Comparison of ENCODE assay signal across 14 mouse cellular contexts in the genomic region with DNA sequence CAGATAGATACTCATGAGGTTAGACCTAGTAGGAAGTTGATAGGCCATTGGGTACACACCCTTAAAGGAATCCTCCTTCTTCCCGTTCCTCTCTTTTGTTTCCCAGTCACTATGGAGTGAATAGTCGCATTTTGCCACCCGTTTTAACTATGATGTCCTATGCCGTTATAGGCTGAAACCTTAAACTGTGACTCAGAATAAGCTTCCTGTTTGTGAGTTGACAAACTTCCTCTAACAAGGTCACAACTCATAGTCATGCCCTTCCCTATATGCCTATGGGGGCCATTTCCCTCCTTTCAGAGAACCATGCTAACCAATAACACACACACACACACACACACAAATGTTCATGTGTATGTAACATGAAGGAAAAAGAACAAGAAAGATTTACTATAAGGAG.
"Had no signal": no experiment of that assay in that cellular context is flagged by ENCODE, and none has a peak within 500 bp of the region (broad histone marks: within the 10 kb centered on the region; RNA-seq: fewer than 3 reads in every experiment).

No protein-coding gene starts in this region.

- H3K27me3 ChIP-seq: limb, embryonic 13.5 days; liver, embryonic 13.5 days; neural tube, embryonic 13.5 days had no signal

- H3K9me3 ChIP-seq: limb, embryonic 13.5 days; liver, embryonic 13.5 days; neural tube, embryonic 13.5 days had no signal

- H3K4me3 ChIP-seq: limb, embryonic 13.5 days; liver, embryonic 13.5 days; neural tube, embryonic 13.5 days had no signal

- H3K4me2 ChIP-seq: limb, embryonic 13.5 days; liver, embryonic 13.5 days; neural tube, embryonic 13.5 days had no signal

- DNase-seq: kidney, adult 11 months; kidney, adult 9 months; kidney, postnatal 36 days; left cerebral cortex, postnatal 4 days; liver, embryonic 13.5 days; lung, adult 18-20 months; lung, postnatal 4 days; midbrain, embryonic 14.5 days; right cerebral cortex, adult 18-20 months; right cerebral cortex, postnatal 25 days; thymus, postnatal 4 days had no signal

- H3K27ac ChIP-seq: kidney, postnatal 0 days; limb, embryonic 13.5 days; liver, embryonic 13.5 days; neural tube, embryonic 13.5 days had no signal

- H3K9ac ChIP-seq: limb, embryonic 13.5 days; liver, embryonic 13.5 days; neural tube, embryonic 13.5 days had no signal

- H3K4me1 ChIP-seq: limb, embryonic 13.5 days; liver, embryonic 13.5 days; neural tube, embryonic 13.5 days had no signal

- H3K36me3 ChIP-seq: limb, embryonic 13.5 days; liver, embryonic 13.5 days; neural tube, embryonic 13.5 days had no signal
